Mouse (Mus musculus) kidney, embryonic 16.5 days (tissue): ENCODE measurements around the gene Prr14l. TPM values are rescaled to one million over a fixed set of nuclear protein-coding genes. Genes with fewer than 3 reads are reported as not detected.
"Not testable (repeated sequence)": the region's sequence is repeated elsewhere in the genome, so short reads cannot be mapped to it uniquely, and the experiment has no call there.

Experiments used
- ATAC-seq: fragments of 200-750 bp; cut with Nextera tagmentation; 2 replicates; pipeline ENCODE4 v1.8.0; 2017; ENCODE audit warnings: moderate TSS enrichment; ENCODE audit not compliant: low FRiP score, low TSS enrichment
- H3K27ac ChIP-seq: fragments of 300-500 bp; sonication (generic); 2 replicates; pipeline ENCODE4 v1.5.1; 2014; ENCODE audit warnings: low read length
- H3K27me3 ChIP-seq: fragments of 300-500 bp; sonication (generic); 2 replicates; pipeline ENCODE4 v1.6.1; 2014; ENCODE audit warnings: low read length, control low read depth, mixed read lengths; ENCODE audit not compliant: insufficient read depth
- H3K36me3 ChIP-seq: fragments of 300-500 bp; sonication (generic); 2 replicates; pipeline ENCODE4 v1.6.1; 2014; ENCODE audit warnings: low read length, control low read depth, mixed read lengths; ENCODE audit not compliant: insufficient read depth
- H3K4me1 ChIP-seq: fragments of 300-500 bp; sonication (generic); 2 replicates; pipeline ENCODE4 v1.6.1; 2014; ENCODE audit warnings: low read length, control low read depth, mixed read lengths; ENCODE audit not compliant: insufficient read depth
- H3K4me2 ChIP-seq: fragments of 300-500 bp; sonication (generic); replicated peaks from 2 replicates; pipeline ENCODE4 v1.6.1; 2014; ENCODE audit warnings: low read depth, low read length
- H3K4me3 ChIP-seq: fragments of 300-500 bp; sonication (generic); 2 replicates; pipeline ENCODE4 v1.5.1; 2014; ENCODE audit warnings: mild to moderate bottlenecking, low read length
- H3K9ac ChIP-seq: fragments of 300-500 bp; sonication (generic); replicated peaks from 2 replicates; pipeline ENCODE4 v1.6.1; 2014; ENCODE audit warnings: low read length
- H3K9me3 ChIP-seq: fragments of 300-500 bp; sonication (generic); 2 replicates; pipeline ENCODE4 v1.6.1; 2016; ENCODE audit warnings: low read length, control low read depth
- WGBS: fragments of 180-500 bp; shearing (Covaris S2); extraction: QIAGEN DNeasy Blood & Tissue Kit; methylation state at CpG from one replicate; pipeline ENCODE4 v1.1.7; 2014; 5-methylcytosine and 5-hydroxymethylcytosine counted together
- polyA plus RNA-seq: library from polyadenylated mRNA; unstranded; fragments of >200 nt; fragmentation: Nextera tagmentation; extraction: Ambion mirVana; gene quantifications from 2 replicates; pipeline ENCODE4 v1.2.1, GENCODE M21; 2015

Prr14l gene
- polyA plus RNA-seq, 1 experiment from 2014 or later: 13.8 TPM

DNA sequence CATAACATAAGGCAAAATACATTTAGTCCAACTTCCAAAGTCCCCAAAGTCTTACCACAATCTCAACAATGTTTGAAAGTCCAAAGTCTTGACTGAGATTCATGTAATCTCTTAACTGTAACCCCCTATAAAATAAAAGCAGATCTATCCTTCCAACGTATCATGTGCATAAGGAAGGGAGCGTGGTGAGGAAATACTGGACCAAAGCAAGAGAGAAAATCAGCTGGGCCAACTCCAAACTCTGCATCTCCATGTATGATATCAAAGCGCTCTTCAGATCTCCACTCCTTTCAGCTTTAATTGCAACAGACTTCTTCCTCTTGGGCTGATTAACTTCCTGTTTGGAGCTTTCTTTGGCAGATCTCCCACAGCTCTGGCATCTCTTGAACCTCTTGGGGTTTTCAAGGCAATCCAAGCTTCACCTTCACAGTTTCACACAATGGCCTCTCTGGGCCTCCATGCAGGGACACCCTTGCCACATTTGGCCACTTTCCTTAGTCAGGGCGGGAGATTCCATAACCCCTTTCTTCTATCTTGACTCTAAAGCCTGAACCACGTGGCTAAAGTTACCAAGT is 92.4 kb downstream of the Prr14l start:
- WGBS: 84% methylated on average over 5 of the region's 5 CpGs
- no peak overlapping the region for H3K4me2 ChIP-seq
- no peak overlapping the region for H3K4me3 ChIP-seq
- peaks cover 2% of the 10 kb centered on the region; the same call in 1 of the 2 replicates for H3K4me1 ChIP-seq
- peaks cover 9% of the 10 kb centered on the region for H3K36me3 ChIP-seq
- no peaks in the 10 kb centered on the region for H3K9me3 ChIP-seq
- no peak overlapping the region for H3K27ac ChIP-seq
- no peaks in the 10 kb centered on the region for H3K27me3 ChIP-seq
- no peak for ATAC-seq
- H3K9ac ChIP-seq: no peak overlapping the region

GRCm38 (mm10) chr5:32760787-32761186 is 93.3 kb downstream of the Prr14l start:
- Histone ChIP-seq H3K4me1 (peaks cover 2% of the 10 kb centered on the region; the same call in 1 of the 2 replicates), H3K4me2 (no peak overlapping the region), H3K9ac (no peak overlapping the region), H3K27me3 (no peaks in the 10 kb centered on the region), H3K27ac (no peak overlapping the region), H3K4me3 (no peak overlapping the region), H3K36me3 (peaks cover 9% of the 10 kb centered on the region), H3K9me3 (no peaks in the 10 kb centered on the region)
- ATAC-seq: no peak
- WGBS: 74% methylated on average over 3 of the region's 3 CpGs

DNA sequence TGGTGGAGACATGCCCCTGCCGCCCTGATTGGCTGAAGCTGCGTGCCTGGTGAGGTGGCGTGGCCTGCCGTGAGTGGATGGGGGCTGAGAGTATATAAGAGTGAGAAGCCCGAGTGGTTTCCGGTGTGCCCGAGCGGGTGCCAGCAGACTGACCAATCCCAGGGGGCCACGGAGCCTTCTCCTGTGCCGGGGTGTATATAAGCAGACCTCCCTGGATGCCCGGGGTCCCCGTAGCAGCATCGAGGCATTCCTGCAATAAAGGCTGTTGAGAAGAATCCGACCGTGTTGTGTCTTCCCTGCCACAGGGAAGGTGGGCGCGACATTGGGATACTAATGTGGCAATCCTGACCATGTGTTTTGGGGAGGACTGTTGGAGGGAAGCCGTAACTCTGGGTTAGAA is 93.7 kb downstream of the Prr14l start:
- not testable (repeated sequence) for H3K4me2 ChIP-seq, H3K9me3 ChIP-seq, H3K9ac ChIP-seq, H3K4me1 ChIP-seq, H3K27ac ChIP-seq, H3K36me3 ChIP-seq, H3K27me3 ChIP-seq, H3K4me3 ChIP-seq, ATAC-seq
- WGBS: 95% methylated on average over 14 of the region's 18 CpGs

DNA sequence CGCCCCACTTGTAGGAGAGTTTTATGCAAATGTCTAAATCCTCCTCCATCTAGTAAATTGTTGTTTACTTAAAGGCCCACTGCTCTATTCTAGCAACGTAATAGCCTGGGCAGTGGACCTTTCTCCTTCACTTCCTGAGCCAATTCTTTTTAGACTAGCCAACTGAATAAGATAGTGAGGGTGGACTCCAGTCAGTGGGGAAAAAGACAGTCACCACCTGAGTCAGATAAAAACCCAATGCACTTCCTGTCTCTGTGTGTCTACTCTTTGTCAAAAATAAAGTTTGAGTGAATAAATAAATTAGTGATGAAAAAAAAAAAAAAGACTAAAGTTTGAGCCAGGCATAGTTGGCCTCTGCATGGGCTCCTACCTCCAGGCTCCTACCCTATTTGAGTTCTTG is 94.4 kb downstream of the Prr14l start:
- peaks cover 2% of the 10 kb centered on the region; the same call in 1 of the 2 replicates for H3K4me1 ChIP-seq
- 73% methylated on average over 2 of the region's 2 CpGs for WGBS
- H3K27ac ChIP-seq: no peak overlapping the region
- no peak overlapping the region for H3K9ac ChIP-seq
- no peaks in the 10 kb centered on the region for H3K9me3 ChIP-seq
- H3K36me3 ChIP-seq: peaks cover 9% of the 10 kb centered on the region
- H3K27me3 ChIP-seq: no peaks in the 10 kb centered on the region
- H3K4me3 ChIP-seq: no peak overlapping the region
- H3K4me2 ChIP-seq: no peak overlapping the region
- no peak for ATAC-seq

- Histone ChIP-seq H3K9ac (no peak overlapping the region), H3K9me3 (no peaks in the 10 kb centered on the region), H3K36me3 (no peaks in the 10 kb centered on the region), H3K27ac (no peak overlapping the region), H3K4me2 (no peak overlapping the region), H3K4me1 (no peaks in the 10 kb centered on the region), H3K4me3 (no peak overlapping the region), H3K27me3 (no peaks in the 10 kb centered on the region)
- no peak for ATAC-seq
- WGBS: 91% methylated on average over 8 of the region's 8 CpGs
These were observed 97.9 kb downstream of the Prr14l start for GRCm38 (mm10) chr5:32756141-32756540.

DNA sequence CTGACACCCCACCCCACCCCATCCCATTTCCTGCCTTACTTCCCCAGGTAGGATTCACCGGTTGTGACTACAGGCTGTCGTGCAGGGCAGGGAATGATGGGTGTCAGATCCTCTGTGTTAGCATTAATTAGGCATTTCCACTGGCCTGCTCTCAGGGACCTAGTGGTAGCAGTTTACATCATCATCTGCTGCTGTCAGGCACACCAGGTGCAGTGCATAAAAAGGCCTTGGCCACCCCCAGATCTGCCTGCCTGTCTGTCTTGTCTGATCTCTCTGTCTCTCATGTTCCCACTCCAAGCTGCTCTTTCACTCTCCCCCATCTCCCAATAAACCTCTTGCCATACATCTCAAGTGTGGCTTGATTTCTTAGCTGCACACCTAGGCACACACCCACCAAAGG is 102.3 kb downstream of the Prr14l start:
- no peak for ATAC-seq
- no peak overlapping the region for H3K4me3 ChIP-seq
- peaks cover 2% of the 10 kb centered on the region; the same call in 1 of the 2 replicates for H3K4me1 ChIP-seq
- H3K9me3 ChIP-seq: no peaks in the 10 kb centered on the region
- no peak overlapping the region for H3K4me2 ChIP-seq
- no peaks in the 10 kb centered on the region for H3K36me3 ChIP-seq
- no peak overlapping the region for H3K27ac ChIP-seq
- no peak overlapping the region for H3K9ac ChIP-seq
- no peaks in the 10 kb centered on the region for H3K27me3 ChIP-seq
- WGBS: 53% methylated on average over 2 of the region's 2 CpGs

DNA sequence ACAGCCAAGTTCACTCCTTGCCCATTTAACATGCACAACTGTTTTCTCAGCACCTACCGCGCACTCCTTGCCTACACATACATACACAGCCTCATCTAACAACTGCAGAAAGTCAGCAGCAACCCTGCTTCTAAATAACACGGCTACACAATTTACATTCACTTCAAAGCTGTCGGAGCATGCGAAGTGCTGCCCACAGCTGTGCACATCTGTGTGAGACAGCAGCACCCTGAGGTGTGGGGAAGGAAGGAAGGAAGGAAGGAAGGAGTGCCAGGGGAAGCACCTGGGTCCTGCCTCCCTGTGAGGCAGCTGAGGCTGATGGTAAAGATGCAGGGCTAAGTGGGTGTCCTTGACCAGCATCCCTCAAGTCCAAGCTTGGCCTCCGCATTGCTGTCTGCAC is 105.1 kb downstream of the Prr14l start:
- Histone ChIP-seq H3K9me3 (no peaks in the 10 kb centered on the region), H3K9ac (no peak overlapping the region), H3K27ac (no peak overlapping the region), H3K27me3 (no peaks in the 10 kb centered on the region), H3K4me1 (peaks cover 17% of the 10 kb centered on the region), H3K36me3 (no peaks in the 10 kb centered on the region), H3K4me3 (no peak overlapping the region), H3K4me2 (no peak overlapping the region)
- WGBS: 84% methylated on average over 6 of the region's 6 CpGs
- no peak for ATAC-seq

DNA sequence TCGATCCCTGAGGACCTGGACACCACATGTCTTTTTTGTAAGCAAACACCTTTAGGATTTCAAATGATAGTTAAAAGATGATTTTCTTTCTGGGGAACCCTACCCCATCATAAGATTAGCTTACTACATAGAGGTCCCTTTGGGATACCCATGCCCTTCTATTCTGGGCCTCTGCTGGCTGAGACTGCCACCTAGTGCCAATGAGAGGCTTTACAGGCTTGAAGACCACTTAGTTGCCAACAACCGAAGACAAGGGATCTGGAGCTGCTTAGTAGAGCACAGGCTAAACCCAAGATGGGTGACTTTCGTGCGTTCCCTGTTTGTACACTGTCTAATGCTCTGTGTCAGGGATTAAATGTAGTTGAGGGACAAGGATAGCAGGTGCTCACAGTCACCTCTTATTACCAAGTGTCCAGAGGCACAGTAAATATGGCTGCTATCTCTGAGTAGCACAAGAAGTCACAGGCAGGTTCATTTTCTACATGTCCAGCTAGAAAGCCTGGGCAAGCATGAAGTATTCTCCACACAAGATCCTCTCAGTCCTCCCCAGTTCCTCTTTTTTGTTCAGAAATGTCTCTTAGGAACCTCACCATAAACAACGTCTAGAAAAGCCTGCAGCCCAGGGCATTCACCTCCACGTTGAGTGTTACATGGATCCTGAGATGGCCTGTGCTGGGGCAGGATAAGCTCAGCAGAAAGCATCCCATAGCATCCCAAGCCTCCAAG is 106.2 kb downstream of the Prr14l start:
- H3K4me2 ChIP-seq: no peak overlapping the region
- H3K9ac ChIP-seq: no peak overlapping the region
- ATAC-seq: 0 out of 2 replicates have a peak, but pooled peaks have one; percentile 36
- peaks cover 17% of the 10 kb centered on the region for H3K4me1 ChIP-seq
- H3K36me3 ChIP-seq: no peaks in the 10 kb centered on the region
- no peaks in the 10 kb centered on the region for H3K9me3 ChIP-seq
- H3K27me3 ChIP-seq: no peaks in the 10 kb centered on the region
- 62% methylated on average over 6 of the region's 6 CpGs for WGBS
- H3K4me3 ChIP-seq: no peak overlapping the region
- H3K27ac ChIP-seq: no peak overlapping the region

DNA sequence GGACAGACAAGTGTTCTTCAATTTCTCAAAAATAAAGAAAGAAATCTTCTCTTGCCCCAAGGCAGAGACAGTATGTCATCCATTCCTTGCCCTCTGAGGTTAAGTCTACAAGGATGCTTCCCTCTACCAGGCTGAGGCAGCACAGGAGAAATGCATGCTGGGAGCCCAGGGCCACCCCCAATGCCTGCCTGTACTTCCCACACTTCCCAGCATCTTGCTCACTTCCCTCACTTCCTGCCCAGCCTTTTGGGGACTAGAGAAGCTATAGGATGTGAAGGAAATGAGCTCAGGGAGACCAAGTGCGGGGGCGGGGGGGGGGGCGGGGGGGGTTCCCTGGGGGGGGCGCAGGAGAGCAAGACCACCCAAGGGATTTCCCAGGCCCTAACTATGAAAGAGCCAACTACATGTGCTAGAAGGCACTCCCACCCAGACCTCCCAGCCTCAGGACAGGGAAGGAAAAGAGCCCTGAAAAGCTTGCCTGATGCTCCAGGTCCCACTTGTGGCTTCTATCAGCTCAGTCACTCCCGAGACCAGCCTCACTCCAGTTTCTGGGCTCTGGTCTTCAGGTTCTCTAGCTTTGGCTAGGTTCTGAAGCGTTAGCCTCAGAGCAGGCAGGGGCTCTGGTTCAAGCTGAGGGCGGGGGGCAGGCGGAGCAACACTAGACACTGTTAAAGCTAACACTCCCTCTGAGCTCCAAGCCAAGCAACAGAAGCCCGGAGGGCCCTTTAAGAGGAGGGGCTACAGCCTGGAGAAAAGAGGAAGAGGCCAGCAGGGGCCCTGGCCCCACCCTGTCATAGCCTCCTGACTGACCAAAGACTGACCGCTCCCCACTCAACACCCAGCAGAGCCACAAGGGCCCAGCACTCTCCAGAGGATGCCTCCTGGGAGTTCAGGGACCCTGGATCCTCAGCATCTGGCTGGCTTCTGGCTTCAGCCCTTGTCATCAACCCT is 108.1 kb downstream of the Prr14l start:
- ATAC-seq: peak; percentile 94
- peak overlapping the region; percentile 68 for H3K9ac ChIP-seq
- under 1% methylated on average over 6 of the region's 10 CpGs for WGBS

More for the DNA sequence above, 108.1 kb downstream of the Prr14l start:
- H3K9me3 ChIP-seq: no peaks in the 10 kb centered on the region
- H3K27me3 ChIP-seq: no peaks in the 10 kb centered on the region
- peak overlapping the region; percentile 57 for H3K4me2 ChIP-seq
- peaks cover 17% of the 10 kb centered on the region for H3K4me1 ChIP-seq
- H3K4me3 ChIP-seq: peak overlapping the region; percentile 57
- H3K27ac ChIP-seq: peak overlapping the region; percentile 95
- H3K36me3 ChIP-seq: no peaks in the 10 kb centered on the region
